Comparison of ENCODE assay signal across 10 mouse cellular contexts in genomic region chr11:51469341-51469831, GRCm38 (mm10).
DNase-seq lines count a peak whose midpoint lies in the region; ATAC-seq lines count a peak whose summit lies in the region.
"Had no signal": no experiment of that assay in that cellular context is flagged by ENCODE, and none has a peak within 500 bp of the region (broad histone marks: within the 10 kb centered on the region; RNA-seq: fewer than 3 reads in every experiment).

No protein-coding gene starts in this region.

- H3K27ac ChIP-seq in kidney, embryonic 14.5 days (ENCODE audit: low read depth, low read length) = peak overlapping the region; percentile 38; the same call in 1 of the 2 replicates
- H3K27ac ChIP-seq in embryonic facial prominence, embryonic 11.5 days (replicated peaks; ENCODE audit: low read depth, low read length) = no peak overlapping the region
- H3K27ac ChIP-seq in intestine, embryonic 15.5 days = peak overlapping the region; percentile 42; the same call in 1 of the 2 replicates

- H3K9ac ChIP-seq in kidney, embryonic 14.5 days (ENCODE audit: low read depth, low read length) = no peak overlapping the region
- H3K9ac ChIP-seq in embryonic facial prominence, embryonic 11.5 days (replicated peaks; ENCODE audit: low read length) = no peak overlapping the region
- H3K9ac ChIP-seq in intestine, embryonic 15.5 days = no peak overlapping the region
- H3K9ac ChIP-seq: liver, postnatal 0 days had no signal

- H3K27me3 ChIP-seq in kidney, embryonic 14.5 days (ENCODE audit: control insufficient read depth, insufficient read depth, low read length) = peaks cover 4% of the 10 kb centered on the region; the same call in 1 of the 2 replicates
- no peaks in the 10 kb centered on the region for H3K27me3 ChIP-seq in embryonic facial prominence, embryonic 11.5 days (ENCODE audit: control insufficient read depth, insufficient read depth, low read length)
- no peaks in the 10 kb centered on the region for H3K27me3 ChIP-seq in intestine, embryonic 15.5 days (replicated peaks)

- WGBS in kidney, embryonic 14.5 days = 26% methylated on average over 13 of the region's 13 CpGs
- WGBS in embryonic facial prominence, embryonic 11.5 days = 27% methylated on average over 13 of the region's 13 CpGs
- 32% methylated on average over 13 of the region's 13 CpGs for WGBS in intestine, embryonic 15.5 days

- H3K4me1 ChIP-seq in kidney, embryonic 14.5 days (ENCODE audit: control insufficient read depth, insufficient read depth, low read length) = peaks cover 24% of the 10 kb centered on the region
- peaks cover 14% of the 10 kb centered on the region for H3K4me1 ChIP-seq in embryonic facial prominence, embryonic 11.5 days (ENCODE audit: control insufficient read depth, insufficient read depth, low read length)
- H3K4me1 ChIP-seq in intestine, embryonic 15.5 days (replicated peaks) = peaks cover 35% of the 10 kb centered on the region

- no peak overlapping the region for H3K4me3 ChIP-seq in kidney, embryonic 14.5 days (ENCODE audit: low read length)
- H3K4me3 ChIP-seq in embryonic facial prominence, embryonic 11.5 days (ENCODE audit: low read depth, low read length) = no peak overlapping the region
- no peak overlapping the region for H3K4me3 ChIP-seq in intestine, embryonic 15.5 days (replicated peaks)

- ATAC-seq in kidney, embryonic 14.5 days (ENCODE audit: low FRiP score, low TSS enrichment) = no peak
- ATAC-seq in embryonic facial prominence, embryonic 11.5 days (replicated peaks; ENCODE audit: insufficient number of reproducible peaks, low FRiP score, low TSS enrichment, low read depth) = peak; percentile 45; the same call in 1 of the 2 replicates
- ATAC-seq in intestine, embryonic 15.5 days = no peak
- ATAC-seq in granulocyte monocyte progenitor cell, adult 5-6 weeks (replicated peaks; ENCODE audit: poor library complexity, severe bottlenecking) = no peak
- ATAC-seq: liver, postnatal 0 days had no signal

- no peaks in the 10 kb centered on the region for H3K9me3 ChIP-seq in kidney, embryonic 14.5 days (ENCODE audit: control insufficient read depth, low read length)
- no peaks in the 10 kb centered on the region for H3K9me3 ChIP-seq in embryonic facial prominence, embryonic 11.5 days (replicated peaks; ENCODE audit: control insufficient read depth, low read length)
- H3K9me3 ChIP-seq in intestine, embryonic 15.5 days = no peaks in the 10 kb centered on the region

- H3K36me3 ChIP-seq in kidney, embryonic 14.5 days (ENCODE audit: control insufficient read depth, insufficient read depth, low read length) = no peaks in the 10 kb centered on the region
- no peaks in the 10 kb centered on the region for H3K36me3 ChIP-seq in embryonic facial prominence, embryonic 11.5 days (replicated peaks; ENCODE audit: control insufficient read depth, insufficient read depth, low read depth, low read length)
- no peaks in the 10 kb centered on the region for H3K36me3 ChIP-seq in intestine, embryonic 15.5 days

- H3K4me2 ChIP-seq in kidney, embryonic 14.5 days (replicated peaks; ENCODE audit: low read depth, low read length) = peak overlapping the region; percentile 10
- H3K4me2 ChIP-seq in embryonic facial prominence, embryonic 11.5 days (ENCODE audit: low read depth, low read length) = 0 out of 2 replicates have a peak overlapping the region, but pooled peaks have one; percentile 3
- 0 out of 2 replicates have a peak overlapping the region, but pooled peaks have one; percentile 18 for H3K4me2 ChIP-seq in intestine, embryonic 15.5 days (replicated peaks)

- no peak for DNase-seq in kidney, postnatal 36 days
- peak; percentile 82 for DNase-seq in embryonic facial prominence, embryonic 11.5 days (ENCODE audit: low spot score)
- DNase-seq in lung, postnatal 25 days (ENCODE audit: low spot score) = peak; percentile 51
- no peak for DNase-seq in cerebellum, postnatal 10 days
- DNase-seq: cerebellum, adult 11 months; liver, postnatal 0 days; right cerebral cortex, postnatal 25 days had no signal

Comparison
In these comparisons a context has a peak if more than half of its experiments do, and no peak if none do; other contexts are left out.
1. DNase-seq: peak in embryonic facial prominence, embryonic 11.5 days (single experiment) and lung, postnatal 25 days (single experiment); none in kidney, postnatal 36 days (0 of 2) and cerebellum, postnatal 10 days (0 of 2).
2. Peak in every context shown above with its lines, with median percentiles within 50 percentile points of each other: H3K4me2 ChIP-seq.